Mouse (Mus musculus) adrenal gland, adult 18-20 months (tissue): ENCODE results near the gene Adgrg3. TPM values are rescaled to one million over a fixed set of nuclear protein-coding genes. Genes with fewer than 3 reads are reported as not detected.

Experiments used
- DNase-seq, 2 experiments: peaks; one replicate each; pipeline ENCODE4 v3.0.0; 2021 to 2022; ENCODE audit warnings: low spot score in 2 of 2
- total RNA-seq, 2 experiments: library from RNA; stranded (reverse); gene quantifications; 1 replicate in 1 of 2; 2 replicates in 1 of 2; pipeline ENCODE4 v1.2.3; 2021

The Adgrg3 gene
- total RNA-seq, 2 experiments from 2014 or later = 2.1 to 2.2 TPM

DNA sequence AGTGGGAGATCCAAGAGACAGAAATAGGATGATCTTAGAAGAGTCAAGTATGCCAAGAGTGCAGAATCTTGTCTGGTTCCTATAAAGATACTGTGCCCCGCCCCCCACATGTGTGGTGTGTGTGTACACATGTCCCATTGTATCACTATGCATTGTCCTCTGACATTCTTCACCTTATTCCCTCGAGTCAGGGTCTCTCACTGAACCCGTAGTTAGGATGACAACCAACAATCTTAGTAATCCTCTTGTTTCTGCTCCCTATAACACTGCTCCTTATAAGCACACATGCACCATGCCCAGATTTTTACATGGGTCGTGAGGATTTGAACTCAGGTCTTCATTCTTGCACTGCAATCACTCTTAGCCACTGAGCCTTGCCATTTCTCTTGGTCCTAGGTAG lies 61.8 kb downstream of the Adgrg3 start:
- DNase-seq = no peak

DNA sequence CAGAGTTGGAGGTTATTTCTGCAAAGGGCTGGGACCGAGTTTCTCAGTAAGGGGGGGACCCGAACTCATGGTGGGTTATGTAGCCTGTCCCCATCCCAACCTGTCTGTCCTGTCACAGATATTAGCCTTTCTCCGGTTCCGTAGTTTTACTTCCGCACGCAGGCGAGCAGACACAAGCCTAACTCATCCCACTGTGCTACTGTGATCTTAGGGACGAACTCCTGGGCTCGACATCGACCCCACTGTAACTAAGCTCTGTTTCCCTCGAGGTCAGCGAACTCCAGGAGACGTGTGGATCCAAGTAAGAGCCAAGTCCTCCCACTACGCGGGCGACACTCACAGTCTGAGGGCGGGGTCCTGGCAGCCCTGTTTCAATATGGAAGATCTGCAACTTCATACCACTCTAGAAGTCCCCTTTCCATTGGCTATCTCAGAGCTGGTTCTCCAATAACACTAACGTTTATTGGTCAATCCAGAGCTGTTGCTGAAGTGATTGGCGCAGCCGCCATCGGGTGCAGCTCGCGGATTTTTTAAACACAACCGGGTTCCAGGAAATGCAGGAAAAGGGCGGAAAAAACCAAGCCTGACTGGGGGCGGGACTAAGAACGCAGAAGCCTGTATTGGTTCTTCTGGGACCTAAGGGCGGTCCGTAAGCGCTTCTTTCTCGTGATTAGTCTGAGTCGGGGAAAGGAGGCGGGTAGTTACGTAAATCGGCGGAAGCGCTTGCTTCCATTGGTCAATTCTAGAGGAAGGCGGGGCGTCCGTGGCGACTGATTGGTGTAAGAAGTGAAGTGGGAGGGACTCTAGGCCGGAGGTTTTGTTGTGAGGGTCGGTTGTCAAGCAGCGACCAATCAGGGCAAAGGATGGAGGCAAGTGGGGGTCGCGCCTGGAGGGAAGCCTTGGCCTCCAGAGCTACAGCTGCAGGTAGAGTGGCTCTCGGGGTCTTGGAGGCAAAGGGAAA lies 63.2 kb downstream of the Adgrg3 start, which contains the start of gene Katnb1:
Katnb1 (plus strand) TSS at position 806 of the 961 bp plus-strand sequence.
- DNase-seq = peak; percentile 88

- no peak for DNase-seq
Measured at GRCm38 (mm10) chr8:95081650-95082049, 64.2 kb downstream of the Adgrg3 start.

DNA sequence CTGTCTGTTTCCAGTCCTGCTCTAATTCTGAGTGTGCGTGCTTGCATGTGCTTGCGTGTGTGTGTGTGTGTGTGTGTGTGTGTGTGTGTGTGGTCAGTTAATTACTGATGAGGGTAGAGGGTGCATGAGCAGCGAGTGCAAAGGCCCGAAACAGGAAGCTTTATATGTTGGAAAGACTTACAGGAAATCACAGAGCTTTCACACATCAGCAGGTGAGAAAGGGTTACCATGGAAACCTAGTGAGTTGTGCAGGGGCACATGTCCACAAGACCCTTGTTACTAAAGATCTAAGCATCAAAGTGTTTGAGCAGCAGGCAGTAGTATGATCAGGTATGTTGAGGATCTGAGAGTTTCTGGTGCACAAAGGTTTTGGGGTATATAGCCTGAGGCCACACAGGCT lies 66.8 kb downstream of the Adgrg3 start:
- no peak for DNase-seq

DNA sequence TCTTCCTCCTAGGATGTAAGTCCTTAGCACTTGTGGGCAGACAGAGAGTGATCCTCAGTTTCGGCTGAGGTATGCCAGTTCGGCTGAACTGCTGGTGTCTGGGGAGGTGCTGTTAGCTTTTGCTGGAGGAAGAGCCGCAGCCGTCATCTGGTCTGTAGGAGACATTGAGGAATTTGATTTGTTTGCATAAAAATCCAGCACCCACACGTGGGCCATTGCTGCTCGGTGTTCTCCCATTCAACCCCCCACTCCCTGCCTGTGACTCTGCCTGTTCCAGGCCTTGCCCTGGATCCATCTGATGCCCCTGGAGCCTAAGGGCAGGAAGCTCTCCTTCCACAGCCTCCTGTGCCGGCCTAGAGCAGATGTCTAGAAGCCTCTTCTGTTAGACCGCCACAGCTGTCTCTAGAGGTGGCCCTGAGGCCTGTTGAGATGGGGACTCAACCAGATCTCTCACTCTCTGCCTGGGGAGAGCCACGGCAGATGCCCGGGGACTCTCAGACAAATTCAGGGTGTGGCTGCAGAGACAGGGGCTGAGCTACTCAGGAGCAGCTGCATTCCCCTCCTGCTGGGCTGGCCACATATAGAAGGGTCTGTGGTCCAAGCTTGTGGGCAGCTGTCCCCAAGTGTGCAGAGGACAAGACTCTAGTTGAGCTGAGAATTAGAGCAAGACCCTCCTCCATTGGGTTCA lies 67.4 kb downstream of the Adgrg3 start:
- no peak for DNase-seq

GRCm38 (mm10) chr8:95085432-95086141 lies 68.1 kb downstream of the Adgrg3 start:
- DNase-seq = no peak

- DNase-seq = no peak
Measured at GRCm38 (mm10) chr8:95093574-95093973, 76.1 kb downstream of the Adgrg3 start.

Other genes with a start within 250 kb of the Adgrg3 start
- gene Cx3cl1, start 245.7 kb upstream of the Adgrg3 start, total RNA-seq = 10 to 100 TPM; 31.3 to 35.4 TPM
- gene Ccl17, start 207.2 kb upstream of the Adgrg3 start, total RNA-seq = 1 to 10 TPM; 1.4 to 1.8 TPM
- gene Coq9, start 179.4 kb upstream of the Adgrg3 start, total RNA-seq = 100 to 1,000 TPM; 178 to 203 TPM
- gene Ciapin1, start 179.3 kb upstream of the Adgrg3 start, total RNA-seq = 100 to 1,000 TPM in 1 of 2 experiments, 10 to 100 TPM in 1; 85.5 to 102 TPM
- 10 to 100 TPM; 61.9 to 65.1 TPM for gene Polr2c, start 160.2 kb upstream of the Adgrg3 start, total RNA-seq
- gene Dok4, start 141.4 kb upstream of the Adgrg3 start, total RNA-seq = 1 to 10 TPM; 7.7 to 9.8 TPM
- gene Ccdc102a, start 99.6 kb upstream of the Adgrg3 start, total RNA-seq = 1 to 10 TPM; 5.2 to 5.5 TPM
- 1 to 10 TPM; 1.4 to 1.6 TPM for gene Adgrg5, start 94.0 kb upstream of the Adgrg3 start, total RNA-seq
- gene Adgrg1, start 42.9 kb upstream of the Adgrg3 start, total RNA-seq = 10 to 100 TPM; 24.1 to 43.3 TPM
- not detected for gene Drc7, start 37.4 kb downstream of the Adgrg3 start, total RNA-seq
- gene Katnb1, start 63.5 kb downstream of the Adgrg3 start, total RNA-seq = 10 to 100 TPM; 11.3 to 15.3 TPM
- gene Kifc3, start 185.1 kb downstream of the Adgrg3 start, total RNA-seq = 100 to 1,000 TPM; 133 to 161 TPM